Mouse (Mus musculus) embryo, embryonic 9.5 days (tissue): ENCODE results near the gene Amhr2.

Experiments
- DNase-seq: peaks from one replicate; pipeline ENCODE4 v3.0.0-alpha.2; 2017; ENCODE audit errors: extremely low spot score

Amhr2 gene

DNA sequence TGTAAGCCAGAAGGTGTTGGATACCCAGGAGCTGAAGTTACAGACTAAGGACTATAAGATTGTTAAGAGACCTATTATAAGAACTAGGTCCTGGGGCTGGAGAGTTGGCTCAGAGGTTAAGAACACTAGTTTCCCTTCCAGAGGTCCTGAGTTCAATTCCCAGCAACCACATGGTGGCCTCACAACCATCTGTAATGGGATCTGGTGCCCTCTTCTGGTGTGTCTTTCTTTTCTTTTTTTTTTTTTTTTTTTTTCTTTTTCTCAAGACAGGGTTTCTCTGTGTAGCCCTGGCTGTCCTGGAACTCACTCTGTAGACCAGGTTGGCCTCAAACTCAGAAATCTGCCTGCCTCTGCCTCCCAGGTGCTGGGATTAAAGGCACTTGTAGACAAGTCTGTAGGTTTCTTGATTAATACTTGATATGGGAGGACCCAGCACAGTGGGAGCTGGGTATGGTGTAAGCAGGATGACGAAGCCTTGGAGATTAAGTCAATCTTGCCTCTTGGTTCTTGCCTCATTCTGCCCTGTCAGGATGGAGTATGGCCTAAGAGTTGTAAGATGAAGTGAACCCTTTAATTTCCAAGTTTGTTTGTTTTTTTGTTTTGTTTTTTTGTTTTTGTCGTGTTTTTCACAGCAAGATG, 21.4 kb upstream of the Amhr2 start:
- no peak for DNase-seq

DNA sequence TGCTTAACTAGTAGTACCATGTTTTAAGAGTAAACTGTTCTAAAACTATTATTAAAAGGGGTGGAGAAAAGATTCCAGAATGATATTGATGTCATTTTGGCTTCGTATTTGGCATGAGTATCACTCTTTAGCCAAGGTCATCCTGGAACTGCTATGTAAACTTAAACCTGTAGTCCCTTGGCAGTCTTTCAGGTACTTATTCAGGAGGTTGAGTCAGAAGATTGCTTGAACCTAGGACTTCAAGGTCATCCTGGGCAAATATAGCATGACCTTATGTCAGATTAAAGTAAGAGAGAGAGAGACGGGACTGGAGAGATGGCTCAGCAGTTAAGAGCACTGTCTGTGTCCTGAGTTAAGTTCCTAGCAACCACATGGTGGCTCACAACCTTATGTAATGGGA, 20.5 kb upstream of the Amhr2 start:
- no peak for DNase-seq

DNA sequence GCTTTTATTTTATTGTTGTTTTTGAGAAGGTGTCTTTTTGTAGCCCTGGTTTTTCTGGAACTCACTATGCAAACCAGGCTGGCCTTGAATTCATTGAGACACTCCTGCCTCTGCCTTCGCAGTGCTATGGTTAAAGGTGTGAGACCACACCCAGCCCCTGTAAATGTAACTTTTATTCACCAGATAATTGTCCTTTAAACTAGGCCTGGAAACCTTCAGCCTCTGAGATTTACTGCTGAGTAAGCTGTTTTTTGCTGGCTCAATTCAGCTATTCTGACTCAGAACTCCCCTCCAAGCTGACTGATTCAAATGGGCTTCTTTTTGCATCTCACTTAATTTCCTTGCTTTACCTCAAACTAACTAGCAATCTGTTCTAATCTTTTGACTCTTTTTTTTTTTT, 18.2 kb upstream of the Amhr2 start:
- DNase-seq: no peak

DNA sequence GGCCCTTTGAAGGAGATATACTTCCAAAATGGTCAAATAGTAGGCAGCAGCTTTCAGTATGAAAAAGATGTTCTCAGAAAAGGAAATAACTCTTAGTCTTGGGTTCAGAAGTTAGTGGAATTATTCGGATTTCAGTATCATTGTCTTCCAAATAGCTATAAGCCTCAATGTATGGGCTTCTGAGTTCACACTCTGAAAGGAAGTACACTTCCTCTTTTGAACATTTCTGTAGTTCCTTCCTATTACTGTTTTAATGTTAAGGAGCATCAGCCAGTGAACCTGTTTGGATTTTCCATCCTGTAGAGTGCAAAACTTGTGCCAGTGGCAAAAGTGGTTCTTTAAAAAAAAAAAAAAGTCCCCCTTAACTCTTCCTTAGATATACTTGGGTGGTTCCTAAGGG, 13.1 kb upstream of the Amhr2 start:
- no peak for DNase-seq

DNA sequence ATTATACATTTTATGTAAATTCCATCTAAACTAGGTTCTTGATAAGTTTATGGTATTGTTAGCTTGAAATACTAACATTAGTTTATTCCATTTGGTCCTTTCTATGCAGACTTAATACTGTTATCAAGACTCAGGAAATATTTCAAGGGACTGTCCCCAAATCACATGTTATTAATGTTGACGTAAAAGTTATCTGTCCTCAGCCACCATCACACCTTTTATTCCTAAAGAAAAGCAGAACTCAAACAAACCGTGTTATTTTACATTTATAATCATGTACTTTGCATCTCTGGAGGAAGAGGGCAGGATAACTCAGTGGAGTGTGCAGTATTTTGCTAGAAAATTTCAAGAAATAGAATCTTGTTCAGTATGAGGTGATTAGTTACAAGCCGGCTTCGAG, 12.0 kb upstream of the Amhr2 start:
- DNase-seq: no peak

DNA sequence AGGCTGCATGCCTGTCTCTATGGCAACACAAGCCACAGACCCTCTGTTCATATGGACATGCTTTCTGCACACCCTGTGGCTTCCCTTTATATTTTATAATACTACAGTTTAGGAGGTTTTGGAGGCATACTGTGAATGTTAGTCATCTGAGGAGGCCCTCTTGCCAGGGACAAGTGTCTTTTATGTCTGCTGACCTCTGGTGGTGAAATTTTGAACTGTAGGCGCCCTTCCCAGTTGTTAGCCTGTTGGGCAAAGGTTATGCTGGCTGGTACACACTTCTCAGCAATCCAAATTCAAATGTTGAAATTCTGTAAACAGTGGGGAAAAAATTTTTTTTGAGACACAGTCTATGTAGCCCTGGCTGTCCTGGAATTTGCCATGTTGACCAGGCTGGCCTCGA, 2.7 kb upstream of the Amhr2 start:
- DNase-seq: peak; percentile 81

DNA sequence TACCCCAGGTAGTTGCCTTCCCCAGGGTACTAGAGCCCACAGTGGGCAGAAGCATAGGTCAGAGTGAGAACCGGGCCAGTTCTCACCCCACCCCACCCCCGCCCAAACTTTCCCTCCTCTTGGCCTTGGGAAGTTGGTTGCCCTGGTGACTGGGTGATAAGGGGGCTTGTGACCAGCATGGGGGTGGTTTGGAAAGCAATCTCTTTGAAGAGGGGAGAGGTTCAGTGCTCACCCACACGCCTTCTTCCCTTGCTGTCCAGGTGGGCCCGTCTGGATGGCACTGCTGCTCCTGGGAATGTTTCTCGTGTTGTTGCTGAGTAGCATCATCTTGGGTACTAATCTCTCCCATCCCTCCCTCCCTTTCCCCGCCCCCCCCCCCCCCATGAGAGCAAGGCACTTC, 1.3 kb downstream of the Amhr2 start:
- no peak for DNase-seq

DNA sequence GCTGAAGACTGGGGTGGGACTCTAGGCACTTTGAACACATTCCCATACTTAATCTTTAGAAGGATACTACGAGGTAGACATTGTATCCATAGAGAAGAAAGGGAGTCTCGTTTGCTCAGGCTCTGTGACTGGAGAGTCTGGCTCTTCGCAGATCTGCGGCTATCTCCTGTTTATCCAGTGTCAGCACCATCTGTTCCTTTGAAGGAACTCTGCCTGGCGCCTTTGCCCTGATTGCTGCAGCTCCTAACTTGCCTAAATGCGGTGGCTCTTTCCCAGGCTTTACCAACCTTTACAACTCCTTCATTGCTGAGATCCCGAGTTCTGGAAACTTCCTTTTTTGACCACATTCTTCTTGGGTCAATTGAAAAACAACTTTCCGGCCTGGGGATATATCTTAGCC, 4.2 kb downstream of the Amhr2 start:
- DNase-seq: no peak

DNA sequence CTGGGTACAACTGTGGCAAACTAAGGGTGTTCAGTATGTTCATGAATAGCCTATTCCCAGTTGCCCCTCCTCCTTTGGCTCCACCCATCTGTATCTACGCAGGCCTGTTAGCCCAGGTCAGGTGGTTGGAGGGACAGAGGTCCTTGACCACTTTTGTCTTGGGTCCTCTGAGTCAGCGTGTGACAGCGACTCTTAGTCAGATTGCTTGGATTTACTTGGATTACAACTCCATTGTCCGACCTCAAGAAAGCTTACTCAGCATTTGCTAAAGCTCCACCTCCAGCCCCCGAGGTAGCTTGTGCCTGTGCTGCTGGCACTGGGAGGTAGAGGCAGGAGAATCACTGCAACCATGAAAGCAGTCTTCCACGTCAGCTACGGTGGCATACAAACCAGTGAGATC, 5.8 kb downstream of the Amhr2 start:
- no peak for DNase-seq

DNA sequence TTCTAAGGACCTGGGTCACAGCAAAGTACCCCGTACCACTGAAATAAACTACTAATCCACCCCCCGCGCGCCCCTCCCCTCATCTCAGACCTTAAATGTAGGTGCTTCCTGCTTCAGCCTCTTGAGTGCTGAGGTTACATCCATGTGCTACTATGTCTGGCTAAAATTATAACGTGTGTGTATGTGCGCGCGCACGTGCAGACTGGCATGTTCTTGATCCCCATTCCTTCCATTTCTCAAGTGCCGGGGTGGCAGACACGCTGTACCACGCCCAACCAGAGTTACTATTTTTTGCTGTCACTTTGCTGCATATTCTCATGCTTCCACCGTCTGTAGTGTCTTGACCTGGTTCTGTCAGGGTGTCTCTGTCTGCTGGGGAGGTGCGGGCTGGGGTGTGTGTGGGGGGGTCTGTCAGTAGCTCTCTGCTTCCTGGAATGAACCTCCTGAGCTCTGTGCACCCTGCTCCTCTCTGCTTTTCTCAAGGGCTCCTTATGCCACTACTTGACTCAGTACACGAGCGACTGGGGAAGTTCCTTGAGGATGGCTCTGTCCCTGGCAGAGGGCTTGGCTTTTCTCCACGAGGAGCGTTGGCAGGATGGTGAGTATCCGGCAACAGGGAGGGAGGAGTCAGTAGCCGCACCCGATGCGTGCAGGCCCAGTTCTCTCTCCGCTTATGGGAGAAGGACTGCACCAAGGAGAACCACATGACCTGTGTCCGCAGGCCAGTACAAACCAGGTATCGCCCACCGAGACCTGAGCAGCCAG, 6.7 kb downstream of the Amhr2 start:
- DNase-seq: no peak

DNA sequence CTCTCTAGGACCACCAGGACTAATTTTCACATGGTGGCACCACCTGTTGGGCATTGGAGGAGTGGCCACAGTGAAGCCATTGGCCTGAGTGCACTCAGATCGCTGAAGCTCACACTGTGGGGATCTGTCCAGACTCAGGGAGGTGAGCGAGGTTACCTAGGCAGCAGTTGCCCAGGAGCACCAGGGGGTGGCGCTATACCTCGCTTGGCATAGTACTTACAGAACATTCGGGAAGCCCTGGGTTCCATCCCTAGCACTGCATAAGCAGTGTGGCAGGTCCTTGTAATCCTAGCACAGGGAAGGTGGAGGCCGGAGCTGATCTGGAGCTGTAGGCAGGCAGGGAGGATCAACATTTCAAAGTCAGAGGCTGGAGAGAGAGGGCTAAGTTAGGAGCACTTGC, 10.8 kb downstream of the Amhr2 start:
- DNase-seq: no peak

DNA sequence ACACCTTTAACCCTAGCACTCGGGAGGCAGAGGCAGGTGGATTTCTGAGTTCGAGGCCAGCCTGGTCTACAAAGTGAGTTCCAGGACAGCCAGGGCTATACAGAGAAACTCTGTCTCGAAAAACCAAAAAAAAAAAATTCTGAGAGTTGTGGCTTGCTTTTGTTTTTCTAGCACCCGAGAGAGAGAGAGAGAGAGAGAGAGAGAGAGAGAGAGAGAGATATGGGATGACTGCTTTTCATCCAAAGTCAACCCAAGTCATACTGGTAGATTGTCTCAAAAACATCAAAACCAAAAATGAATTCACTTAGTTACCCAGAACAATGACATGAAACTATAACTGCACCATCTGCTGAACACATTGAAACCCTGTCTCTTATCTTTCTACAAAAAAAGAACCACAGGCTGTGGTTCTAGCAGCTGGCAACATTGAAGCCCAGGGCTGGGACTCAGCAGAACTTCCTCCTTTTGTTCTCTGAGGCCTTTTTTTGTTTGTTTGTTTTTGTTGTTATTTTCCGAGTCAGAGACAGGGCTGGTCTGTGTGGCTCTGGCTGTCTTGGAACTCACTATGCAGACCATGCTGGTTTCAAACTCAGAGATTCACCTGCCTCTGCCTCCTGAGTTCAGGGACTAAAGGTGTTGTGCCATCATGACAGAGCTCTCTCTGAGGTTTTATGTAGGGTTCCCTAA, 13.0 kb downstream of the Amhr2 start:
- no peak for DNase-seq

DNA sequence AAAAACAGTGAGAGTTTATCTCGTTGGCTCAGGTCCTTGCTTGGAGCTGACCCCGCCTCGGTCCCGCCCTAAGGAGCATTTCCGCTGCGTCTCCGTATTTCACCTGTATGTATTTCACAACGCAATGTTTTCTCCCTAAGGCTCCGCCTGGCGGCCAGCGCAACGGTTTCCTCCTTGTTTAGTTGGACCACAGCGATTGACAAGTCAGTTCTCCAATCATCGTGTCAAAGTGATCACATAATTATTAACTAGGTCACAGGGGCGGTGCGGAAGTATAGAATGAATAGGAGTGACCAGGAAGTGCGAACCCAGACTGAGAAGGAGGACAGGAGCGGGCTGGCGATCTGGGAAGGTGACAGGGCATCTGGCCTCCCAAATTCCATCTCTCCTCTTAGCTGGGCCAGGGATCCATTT, 13.7 kb downstream of the Amhr2 start, which contains the start of gene Prr13:
Gene Prr13 (plus strand): TSS at position 125 of the 414 bp plus-strand sequence.
- DNase-seq: peak; percentile 86

DNA sequence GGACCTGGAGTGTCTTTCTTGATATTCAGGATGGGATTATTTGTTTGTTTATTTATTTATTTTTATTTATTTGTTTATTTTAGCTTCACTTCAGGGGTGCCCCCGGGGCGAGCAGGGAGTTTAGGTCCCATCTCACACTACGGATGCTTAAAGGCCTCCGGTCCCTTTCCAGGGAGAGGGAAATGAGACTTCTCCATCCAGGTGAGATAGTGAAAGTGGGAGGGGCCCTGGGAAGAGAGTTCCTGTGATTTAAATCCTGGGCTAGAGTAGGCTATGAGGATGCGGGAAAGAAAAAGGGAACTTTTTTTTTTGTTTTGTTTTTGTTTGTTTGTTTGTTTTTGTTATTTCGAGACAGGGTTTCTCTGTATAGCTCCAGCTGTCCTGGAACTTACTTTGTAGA, 14.2 kb downstream of the Amhr2 start:
- DNase-seq: no peak

DNA sequence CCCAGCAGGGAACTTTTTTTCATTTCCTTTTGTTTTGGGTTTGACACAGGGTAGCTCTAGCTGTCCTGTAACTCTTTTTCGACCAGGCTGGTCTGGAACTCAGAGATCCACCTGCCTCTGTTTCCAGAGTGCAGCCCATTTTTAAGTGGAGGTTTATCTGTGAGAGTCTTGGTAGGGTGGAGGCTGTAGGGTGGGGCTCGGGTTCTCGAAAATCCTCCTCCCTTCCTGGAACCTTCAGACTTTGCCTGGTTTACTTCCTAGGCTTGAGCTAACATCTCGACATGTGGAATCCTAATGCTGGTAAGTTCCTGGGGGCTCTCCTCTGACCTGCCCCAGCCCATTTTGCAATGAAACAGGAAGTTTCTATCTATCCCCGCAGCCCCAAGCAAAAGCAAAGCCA, 14.7 kb downstream of the Amhr2 start:
- no peak for DNase-seq

DNA sequence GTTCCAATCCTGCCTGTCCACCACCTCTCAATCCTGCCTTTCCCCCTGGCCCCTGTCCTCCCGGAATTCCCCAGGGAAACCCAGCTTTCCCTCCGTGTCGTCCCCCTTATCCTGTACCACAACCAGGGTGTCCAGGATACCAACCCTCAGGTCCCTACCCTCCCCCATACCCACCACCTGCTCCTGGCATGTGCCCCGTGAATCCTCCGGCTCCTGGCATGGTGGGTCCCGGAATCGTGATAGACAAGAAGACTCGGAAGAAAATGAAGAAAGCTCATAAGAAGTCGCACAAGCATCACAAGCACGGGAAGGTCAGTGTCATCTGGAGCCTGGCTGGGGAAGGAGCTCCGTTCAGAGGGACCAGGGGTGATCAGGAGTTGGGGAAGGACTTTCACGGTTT, 15.2 kb downstream of the Amhr2 start:
- DNase-seq: no peak

DNA sequence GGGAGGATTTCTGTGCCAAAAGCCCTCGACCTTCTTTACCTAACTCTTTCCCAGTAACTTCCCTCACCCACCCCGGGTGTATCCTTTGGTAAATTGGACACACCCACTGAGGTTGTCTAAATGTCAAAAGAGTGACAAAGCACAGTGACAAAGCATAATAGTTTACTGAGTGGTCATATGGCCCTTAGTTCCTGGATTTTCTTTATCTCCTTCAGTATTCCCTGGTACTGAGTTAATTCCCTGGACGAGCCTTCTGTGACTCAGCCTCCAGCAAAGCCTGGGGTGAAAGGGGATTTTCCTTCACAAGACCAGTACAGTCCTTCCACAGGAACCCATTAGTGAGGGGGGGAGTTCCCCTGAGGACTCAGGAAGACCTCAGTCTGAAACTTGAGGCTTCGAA, 15.8 kb downstream of the Amhr2 start:
- DNase-seq: no peak

DNA sequence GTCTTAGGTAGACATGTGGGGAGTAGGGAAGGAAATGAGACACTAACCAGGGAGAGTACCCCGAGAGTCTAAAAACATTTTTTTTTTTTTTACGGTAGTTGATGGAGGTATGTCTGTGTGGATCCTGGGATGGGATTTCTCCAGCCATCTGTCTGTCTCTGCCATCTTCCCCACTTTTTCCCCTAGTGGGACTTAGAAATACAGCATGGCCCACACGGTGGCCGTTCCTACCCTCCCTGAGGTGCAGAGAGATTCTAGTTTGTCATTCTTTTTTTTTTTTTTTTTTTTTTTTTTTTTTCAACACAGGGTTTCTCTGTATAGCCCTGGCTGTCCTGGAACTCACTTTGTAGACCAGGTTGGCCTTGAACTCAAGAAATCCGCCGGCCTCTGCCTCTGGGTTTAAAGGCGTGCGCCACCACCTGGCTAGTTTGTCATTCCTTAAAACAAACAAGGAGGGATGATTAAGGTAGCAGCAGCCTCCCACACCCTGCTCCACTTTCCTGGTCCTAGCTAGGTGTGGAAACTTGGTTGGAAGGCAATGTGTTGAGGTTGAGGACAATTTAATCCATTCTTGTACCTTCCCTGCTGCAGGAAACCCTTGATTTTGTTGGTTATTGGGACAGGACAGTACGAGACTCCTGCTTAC, 16.4 kb downstream of the Amhr2 start:
- DNase-seq: no peak

DNA sequence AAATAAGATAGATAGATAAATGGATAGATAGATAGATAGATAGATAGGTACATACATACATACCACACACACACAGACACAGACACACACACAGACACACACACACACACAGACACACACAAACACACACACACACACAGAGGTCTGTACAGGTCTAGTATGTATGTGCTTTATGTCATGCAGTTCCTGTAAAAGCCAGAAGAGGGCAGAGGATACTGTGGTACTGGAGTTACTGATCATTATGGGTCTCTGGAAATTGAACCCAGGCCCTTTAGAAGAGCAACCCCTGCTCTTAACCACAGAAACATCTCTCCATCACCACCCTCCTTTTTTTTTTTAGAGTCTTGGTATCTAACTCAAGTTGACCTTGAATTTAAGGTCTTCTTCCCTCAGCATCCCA, 18.5 kb downstream of the Amhr2 start:
- no peak for DNase-seq

DNA sequence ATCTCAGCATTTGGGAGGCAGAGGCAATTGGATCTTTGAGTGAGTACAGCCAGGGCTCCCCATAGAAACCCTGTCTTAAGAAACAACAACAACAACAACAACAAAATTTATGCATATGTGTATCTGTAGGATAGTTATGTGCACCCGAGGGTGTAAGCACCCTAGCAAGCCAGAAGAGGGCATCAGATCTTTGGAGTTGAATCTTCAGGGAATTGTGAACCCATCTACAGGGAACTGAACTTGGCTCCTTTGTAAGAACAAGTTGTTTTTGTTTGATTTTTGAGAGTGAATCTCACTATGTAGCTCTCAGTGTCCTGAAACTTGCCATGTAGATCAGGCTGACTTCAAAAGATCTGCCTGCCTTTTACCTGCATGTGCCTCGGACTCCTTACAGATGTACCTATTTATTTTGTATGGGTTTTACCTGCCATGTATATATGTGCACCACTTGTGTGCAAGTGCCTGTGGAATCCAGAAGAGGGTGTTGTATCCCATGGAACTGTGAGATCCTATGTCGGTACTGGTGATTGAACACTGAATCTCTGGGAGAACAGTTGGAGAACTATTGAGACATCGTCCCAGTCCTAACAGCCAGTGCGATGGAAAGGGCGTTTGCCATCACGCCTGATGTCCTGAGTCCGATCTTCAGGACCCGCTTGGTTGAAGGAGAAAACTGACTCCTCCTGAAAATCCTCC, 23.7 kb downstream of the Amhr2 start:
- no peak for DNase-seq

DNA sequence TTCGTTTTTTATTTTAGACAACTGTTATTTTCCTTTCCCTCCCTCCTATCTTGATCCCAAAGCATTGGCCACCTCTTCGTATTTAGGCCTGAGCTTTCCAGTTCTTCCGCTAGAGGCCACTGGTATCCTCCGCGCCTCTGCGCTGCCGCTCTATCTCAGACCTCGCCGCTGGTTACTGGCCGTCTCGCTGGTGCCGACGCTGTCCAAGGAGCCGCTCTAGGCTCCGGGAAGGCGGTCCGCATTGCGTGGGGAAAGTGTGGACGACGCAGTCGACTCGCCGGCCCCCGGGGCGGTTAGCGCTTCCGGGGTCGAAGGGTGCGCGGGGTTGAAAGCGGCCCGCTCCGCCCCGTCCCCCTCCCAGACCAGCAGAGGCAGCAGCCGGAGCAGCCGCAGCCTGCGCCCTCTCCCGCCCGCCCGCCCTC, 25.0 kb downstream of the Amhr2 start, which contains the start of gene Pcbp2:
Gene Pcbp2 (plus strand): TSS at position 357 of the 422 bp plus-strand sequence.
- DNase-seq: peak; percentile 97
